Comparison of ENCODE assay signal across 24 mouse cellular contexts in genomic region chr6:36179895-36180294, GRCm38 (mm10).
"Had no signal": no experiment of that assay in that cellular context is flagged by ENCODE, and none has a peak within 500 bp of the region (broad histone marks: within the 10 kb centered on the region; RNA-seq: fewer than 3 reads in every experiment).

No protein-coding gene starts in this region.

- H3K4me3 ChIP-seq: gastrocnemius, adult 2 months; heart, embryonic 13.5 days; heart, embryonic 15.5 days; hindbrain, embryonic 13.5 days; hindbrain, embryonic 15.5 days; layer of hippocampus, adult 2 months; left cerebral cortex, adult 2 months; limb, embryonic 10.5 days; limb, embryonic 12.5 days had no signal

- H3K27ac ChIP-seq: gastrocnemius, adult 2 months; heart, embryonic 13.5 days; heart, embryonic 15.5 days; hindbrain, embryonic 13.5 days; hindbrain, embryonic 15.5 days; layer of hippocampus, adult 2 months; left cerebral cortex, adult 2 months; limb, embryonic 10.5 days; limb, embryonic 12.5 days had no signal

- H3K27me3 ChIP-seq: heart, embryonic 13.5 days; heart, embryonic 15.5 days; hindbrain, embryonic 13.5 days; hindbrain, embryonic 15.5 days; limb, embryonic 12.5 days had no signal

- H3K4me2 ChIP-seq: heart, embryonic 11.5 days; heart, embryonic 13.5 days; heart, embryonic 15.5 days; hindbrain, embryonic 13.5 days; hindbrain, embryonic 15.5 days; limb, embryonic 12.5 days; liver, embryonic 11.5 days had no signal

- ATAC-seq: inflammation-experienced regulatory T-cells, adult 6 months had no signal

- H3K36me3 ChIP-seq: heart, embryonic 13.5 days; heart, embryonic 15.5 days; hindbrain, embryonic 13.5 days; hindbrain, embryonic 15.5 days; limb, embryonic 10.5 days; limb, embryonic 12.5 days had no signal

- H3K9ac ChIP-seq: heart, embryonic 13.5 days; heart, embryonic 15.5 days; hindbrain, embryonic 13.5 days; hindbrain, embryonic 15.5 days; limb, embryonic 12.5 days had no signal

- DNase-seq: gastrocnemius, adult 2 months; gastrocnemius, postnatal 10 days; gastrocnemius, postnatal 25 days; heart, adult 18-20 months; heart, postnatal 14 days; heart, postnatal 36 days; kidney, adult 11 months; kidney, adult 2 months; kidney, adult 9 months; kidney, postnatal 10 days; kidney, postnatal 25 days; kidney, postnatal 4 days; liver had no signal

- H3K9me3 ChIP-seq: heart, embryonic 13.5 days; heart, embryonic 15.5 days; hindbrain, embryonic 13.5 days; hindbrain, embryonic 15.5 days; limb, embryonic 10.5 days; limb, embryonic 12.5 days had no signal

- H3K4me1 ChIP-seq: hindbrain, embryonic 15.5 days; limb, embryonic 10.5 days; limb, embryonic 12.5 days had no signal
